Mouse (Mus musculus): ENCODE measurements at regions not wholly inside any gene's neighbourhood (a gene's known extent, or its start where the extent isn't known, plus 50 kb on each side); places are given as distances from the start of the nearest gene placed in this dataset.
A peak's percentile ranks its signal among the peaks of the same experiment; 100 is the strongest.

DNA sequence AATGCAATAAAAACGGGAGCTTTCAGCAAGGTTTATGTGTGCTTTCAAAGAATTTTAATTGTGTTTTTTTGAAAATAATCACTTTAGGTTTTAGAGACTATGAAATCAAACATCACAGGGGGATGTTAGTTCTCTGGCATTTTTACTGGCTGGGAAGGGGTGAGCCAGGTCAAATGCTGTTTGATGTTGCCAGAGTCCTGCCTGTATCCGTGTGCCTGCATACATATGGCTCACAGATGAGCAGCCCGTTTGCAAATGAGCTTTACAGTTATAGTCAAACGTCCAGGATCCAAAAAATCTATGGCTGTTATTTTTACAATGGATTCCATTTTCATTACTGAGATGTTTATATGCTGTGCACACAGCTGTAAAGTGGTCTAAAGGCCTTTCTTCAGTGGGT lies 354.7 kb downstream of the Ice1 start:
- no peak for DNase-seq (ENCODE audit: low spot score in 2 of 2)

- DNase-seq (ENCODE audit: low spot score in 2 of 2) = no peak
Measured at GRCm38 (mm10) chr13:70283231-70283630, 354.2 kb downstream of the Ice1 start.

DNA sequence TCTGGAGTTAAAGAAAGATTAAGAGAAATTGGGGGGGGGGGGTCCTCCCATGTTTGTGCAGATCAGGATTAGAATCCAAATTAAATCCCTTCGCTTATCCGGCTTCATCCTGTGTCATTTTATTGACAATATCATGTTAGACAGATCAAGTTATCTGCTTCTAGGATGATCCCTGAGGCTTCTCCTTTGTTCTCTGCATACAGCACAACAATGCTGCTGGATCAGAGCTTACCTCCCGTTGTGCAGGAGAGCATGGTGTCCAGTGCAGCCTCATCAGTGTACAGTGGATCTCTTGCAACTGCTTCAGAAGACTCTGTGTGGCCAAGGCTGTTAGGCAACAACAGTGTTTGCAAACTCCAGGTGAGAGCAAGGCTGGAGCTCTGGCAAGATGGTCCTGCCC lies 344.7 kb downstream of the Ice1 start:
- no peak for DNase-seq (ENCODE audit: low spot score in 2 of 2)

DNA sequence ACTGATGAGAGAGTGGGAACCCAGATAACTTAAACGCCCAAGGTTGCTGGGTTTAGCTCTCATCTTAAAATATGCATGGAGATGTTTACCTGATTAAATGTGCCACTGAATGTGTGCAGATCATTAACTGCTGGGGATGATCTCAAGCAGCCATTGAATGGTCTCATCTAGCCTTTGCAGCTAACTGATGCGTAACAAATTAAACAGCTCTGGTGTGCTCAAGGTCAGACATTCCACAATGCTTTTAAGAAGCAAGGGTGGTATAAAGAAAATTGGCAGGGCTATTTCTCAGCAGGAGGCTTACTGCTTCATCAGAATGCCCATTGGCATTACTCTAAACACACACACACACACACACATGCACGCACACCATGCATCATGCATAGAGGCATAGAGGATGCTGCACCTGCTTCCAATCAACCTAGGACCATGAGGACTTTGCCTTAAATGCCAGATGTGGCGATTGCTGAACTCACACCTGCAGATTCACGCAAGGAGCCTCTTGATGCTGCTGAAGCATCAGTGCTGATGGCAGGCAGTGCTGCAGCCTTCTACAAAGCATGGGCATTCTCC lies 333.4 kb downstream of the Ice1 start:
- no peak for DNase-seq (ENCODE audit: low spot score in 2 of 2)

DNA sequence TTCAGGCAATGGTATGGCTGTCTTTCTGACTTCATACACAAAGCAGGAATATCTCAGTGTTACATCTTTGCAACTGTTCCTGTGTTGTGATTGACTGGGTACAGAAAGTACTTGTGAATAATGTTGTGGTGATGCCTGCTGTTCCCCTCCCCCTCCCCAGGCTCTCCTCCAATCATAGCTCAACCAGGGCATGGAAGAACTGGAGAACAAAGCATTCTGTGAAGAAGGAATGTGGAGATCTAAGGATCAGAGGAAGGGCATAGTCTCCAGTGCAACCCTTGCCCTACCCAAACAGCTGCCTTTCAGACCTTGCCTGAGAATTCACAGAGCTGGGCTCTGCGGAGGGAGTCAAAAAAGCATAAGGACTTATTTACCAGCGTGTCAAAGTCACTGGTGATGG lies 326.9 kb downstream of the Ice1 start:
- DNase-seq (ENCODE audit: low spot score in 2 of 2) = no peak

- no peak for DNase-seq (ENCODE audit: low spot score in 2 of 2)
Measured at GRCm38 (mm10) chr13:70311226-70312055, 326.0 kb downstream of the Ice1 start.

GRCm38 (mm10) chr13:70313205-70313604 lies 324.2 kb downstream of the Ice1 start:
- DNase-seq (ENCODE audit: low spot score in 2 of 2) = no peak

DNA sequence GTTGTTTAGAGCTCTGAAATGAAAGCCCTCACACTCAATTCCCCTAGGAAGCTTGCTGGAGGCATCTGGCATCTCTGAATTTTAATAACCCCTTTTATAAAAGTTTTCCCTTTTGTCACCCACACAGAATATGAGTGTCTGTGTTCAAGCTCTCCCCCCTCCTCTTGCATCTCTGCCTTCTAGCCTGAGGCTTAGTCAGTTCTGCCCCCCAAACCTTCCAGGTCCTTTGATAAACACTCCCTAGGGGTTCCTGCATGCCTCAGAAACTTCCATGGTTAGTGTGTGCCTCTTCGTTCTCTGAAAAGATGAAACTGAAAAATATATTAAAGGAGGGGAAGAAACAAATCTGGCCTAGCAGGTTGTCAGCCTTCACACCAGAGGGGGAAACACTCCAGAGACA lies 313.9 kb downstream of the Ice1 start:
- DNase-seq (ENCODE audit: low spot score in 2 of 2) = no peak

DNA sequence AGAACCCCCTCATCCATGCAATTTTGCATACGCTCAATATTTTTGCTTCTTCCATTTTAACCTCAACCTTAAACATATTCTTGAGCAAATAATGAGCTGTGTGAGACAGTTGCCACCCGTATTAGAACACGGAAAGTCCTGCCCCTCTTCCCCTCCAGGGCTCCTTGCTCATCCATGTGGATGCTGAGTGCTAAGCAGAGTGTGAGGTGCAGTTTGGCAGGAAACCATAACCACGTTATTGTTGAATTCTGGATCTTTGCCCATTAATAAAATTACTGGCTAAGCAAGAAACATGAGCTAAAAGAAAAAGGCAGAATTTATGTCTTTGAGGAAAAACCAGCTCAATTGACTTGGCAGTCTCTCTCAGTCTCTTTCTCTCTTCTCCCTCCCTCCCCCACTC lies 301.4 kb downstream of the Ice1 start:
- no peak for DNase-seq (ENCODE audit: low spot score in 2 of 2)

DNA sequence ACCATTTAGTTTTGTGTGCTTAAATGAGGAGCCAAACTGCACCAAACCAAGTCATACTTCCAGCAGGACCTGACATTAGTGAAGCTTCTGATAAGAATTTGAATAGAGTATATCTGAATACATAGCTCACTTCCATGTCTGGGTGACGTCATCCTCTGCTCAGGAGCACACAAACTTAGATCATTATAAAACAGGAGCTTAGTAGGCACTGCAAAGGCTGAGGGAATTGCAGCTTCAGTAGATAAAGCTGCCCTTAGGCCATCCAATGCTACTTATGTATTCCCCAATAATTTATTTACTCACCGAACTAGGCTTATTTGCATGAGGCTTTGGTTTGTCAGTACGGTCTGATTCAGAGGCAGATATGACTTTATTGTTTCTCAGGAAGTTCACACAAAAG lies 297.0 kb downstream of the Ice1 start:
- no peak for DNase-seq (ENCODE audit: low spot score in 2 of 2)

DNA sequence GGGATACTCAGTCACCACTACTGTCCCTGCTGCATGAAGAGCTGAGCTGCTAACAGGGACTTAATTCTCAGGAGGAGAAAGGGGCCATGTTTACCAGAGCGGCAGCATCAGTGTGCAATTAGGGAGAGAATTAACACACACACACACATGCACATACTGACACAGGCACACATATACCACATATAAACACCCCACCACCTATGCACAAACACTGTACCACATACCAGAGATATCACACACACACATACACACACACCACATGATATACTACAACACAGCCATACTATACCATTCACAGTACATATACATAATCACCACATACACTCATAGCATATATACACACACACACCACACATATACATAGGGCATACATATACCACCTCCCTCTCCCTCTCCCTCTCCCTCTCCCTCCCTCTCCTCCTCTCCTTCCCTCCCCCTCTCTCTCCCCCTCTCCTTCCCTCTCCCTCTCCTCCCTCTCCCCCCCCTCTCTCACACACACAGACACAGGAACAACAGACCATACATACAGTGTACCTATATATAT lies 294.2 kb downstream of the Ice1 start:
- DNase-seq (ENCODE audit: low spot score in 2 of 2) = no peak

DNA sequence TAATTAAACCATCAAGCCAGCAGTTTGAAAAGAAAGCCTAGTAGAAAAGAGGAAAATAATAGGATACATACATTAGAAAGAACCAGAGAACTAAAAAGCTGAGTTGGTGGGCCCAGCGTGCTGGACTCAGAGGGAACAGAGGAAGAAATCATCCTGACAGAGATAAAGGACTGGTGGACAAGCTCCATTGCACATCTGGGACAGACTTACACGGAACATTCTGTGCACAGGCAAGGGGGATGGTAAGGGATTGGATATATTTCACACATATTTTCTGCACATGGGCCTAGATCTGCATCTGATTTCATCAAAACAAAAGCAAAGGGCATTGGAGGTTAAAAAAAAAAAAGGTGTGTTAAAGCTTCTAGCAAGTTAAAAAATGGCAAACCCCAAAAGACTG lies 293.5 kb downstream of the Ice1 start:
- no peak for DNase-seq (ENCODE audit: low spot score in 2 of 2)

- DNase-seq (ENCODE audit: low spot score in 2 of 2) = no peak
Measured at GRCm38 (mm10) chr13:70344311-70344710, 293.1 kb downstream of the Ice1 start.

GRCm38 (mm10) chr13:70348456-70348855 lies 289.0 kb downstream of the Ice1 start:
- no peak for DNase-seq (ENCODE audit: low spot score in 2 of 2)

- no peak for DNase-seq (ENCODE audit: low spot score in 2 of 2)
Measured at GRCm38 (mm10) chr13:70348965-70349364, 288.5 kb downstream of the Ice1 start.

- no peak for DNase-seq (ENCODE audit: low spot score in 2 of 2)
Measured at GRCm38 (mm10) chr13:70369647-70370046, 267.8 kb downstream of the Ice1 start.

DNA sequence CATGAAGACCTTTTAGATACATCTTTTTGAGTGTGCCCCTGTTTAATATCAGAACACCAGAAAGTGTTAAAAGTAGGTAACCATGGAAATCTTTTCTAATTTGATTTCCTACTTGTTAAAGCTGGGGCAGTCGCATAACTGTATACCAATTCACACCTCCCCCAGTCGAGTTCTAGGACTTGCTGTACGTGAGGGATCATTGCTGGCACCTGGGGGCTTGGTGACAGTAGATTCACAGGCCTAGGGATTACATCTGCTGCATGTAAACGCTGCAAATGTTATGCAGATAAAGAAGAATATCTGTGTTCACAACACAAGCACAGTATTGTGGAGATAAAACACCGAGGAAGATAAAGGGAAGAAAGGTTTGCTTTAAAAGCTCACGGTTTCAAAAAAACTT lies 256.7 kb downstream of the Ice1 start:
- peak; percentile 38 to 46 for DNase-seq (ENCODE audit: low spot score in 2 of 2)

DNA sequence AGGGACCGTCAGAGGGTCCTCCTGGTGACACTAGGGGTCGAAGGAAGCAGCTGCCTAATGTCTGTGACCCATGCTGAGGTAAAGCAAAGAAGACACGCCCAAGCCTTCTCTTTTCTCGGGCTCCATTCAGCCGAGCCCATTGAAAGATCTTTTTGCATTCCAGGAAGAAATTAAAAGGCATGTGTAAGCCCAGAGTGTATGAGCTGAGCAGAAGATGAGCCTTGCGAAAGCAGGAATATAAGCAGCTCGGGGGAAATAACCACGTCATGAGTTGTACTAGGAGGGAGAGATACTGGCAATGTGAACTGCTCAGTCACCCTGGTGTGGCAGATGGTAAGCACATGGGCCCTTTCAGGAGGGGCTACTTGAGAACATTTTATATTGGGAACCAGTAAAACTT lies 252.1 kb downstream of the Ice1 start:
- no peak for DNase-seq (ENCODE audit: low spot score in 2 of 2)

DNA sequence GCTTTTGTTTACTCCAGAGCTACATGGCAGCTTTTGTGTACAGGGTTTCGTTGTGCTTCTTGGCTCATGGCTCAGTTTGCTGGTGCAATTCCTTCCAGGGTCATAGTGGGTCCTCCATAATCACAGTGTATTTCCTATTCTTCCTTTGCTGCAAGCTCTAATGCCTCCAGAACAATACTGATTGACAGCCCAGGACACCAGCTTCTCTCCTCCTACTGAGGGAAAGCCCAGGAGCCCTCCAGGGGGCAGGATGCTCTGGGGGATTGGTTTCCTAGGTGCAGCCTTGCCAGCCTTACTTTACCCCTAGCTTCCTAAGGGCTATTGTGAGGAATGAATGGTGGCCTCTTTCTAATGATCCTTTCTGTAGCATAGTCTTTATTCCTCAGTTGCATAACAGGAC lies 224.6 kb downstream of the Ice1 start:
- no peak for DNase-seq (ENCODE audit: low spot score in 2 of 2)

GRCm38 (mm10) chr13:70418156-70418555 lies 219.3 kb downstream of the Ice1 start:
- no peak for DNase-seq (ENCODE audit: low spot score in 2 of 2)

DNA sequence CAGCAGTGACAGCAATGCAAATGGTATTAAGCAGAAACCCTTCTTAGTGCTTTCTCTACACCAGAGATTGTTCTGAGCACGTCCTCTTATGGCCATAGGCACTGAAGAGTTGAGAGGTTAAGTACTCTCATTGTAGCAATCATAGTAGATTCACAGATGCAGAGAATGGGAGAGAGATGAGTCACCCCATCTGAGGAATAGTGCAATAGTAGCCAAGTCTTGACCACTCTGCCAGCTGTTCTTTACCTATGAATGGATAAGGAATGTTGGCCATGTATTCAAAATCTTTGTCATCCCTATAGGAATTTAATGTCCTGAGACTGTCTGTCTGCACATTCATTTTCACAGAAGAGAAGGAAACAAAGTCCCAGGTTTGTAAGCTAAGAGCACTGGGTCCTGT lies 198.0 kb downstream of the Ice1 start:
- DNase-seq (ENCODE audit: low spot score in 2 of 2) = no peak

DNA sequence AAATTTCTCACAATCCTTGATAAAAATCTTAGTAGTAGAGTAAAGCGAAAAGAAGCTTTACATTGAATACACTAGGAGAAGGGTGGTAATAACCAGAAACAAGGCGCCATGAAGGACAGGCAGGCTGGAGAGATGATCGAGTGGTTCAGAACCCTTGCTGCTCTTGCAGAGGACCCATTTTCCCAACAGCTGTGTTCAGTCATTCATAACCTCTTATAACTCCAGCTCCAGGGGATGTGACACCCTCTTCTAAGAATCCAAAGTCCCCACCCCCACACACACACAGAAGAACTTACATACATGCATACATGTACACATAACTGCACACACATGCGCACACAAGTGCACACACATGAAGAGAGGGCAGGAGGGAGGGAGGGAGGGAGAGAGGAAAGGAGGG lies 190.5 kb downstream of the Ice1 start:
- no peak for DNase-seq (ENCODE audit: low spot score in 2 of 2)

Data from left cerebral cortex, adult 18-20 months (tissue).